Mouse (Mus musculus) forebrain, embryonic 16.5 days (tissue): Measurements from ENCODE around the gene Prep. TPM values are rescaled to one million over a fixed set of nuclear protein-coding genes. Genes with fewer than 3 reads are reported as not detected.

ENCODE experiments used
- ATAC-seq: fragments of 200-750 bp; cut with Nextera tagmentation; 2 replicates; pipeline ENCODE4 v1.8.0; 2017; ENCODE audit warnings: mild to moderate bottlenecking, moderate library complexity
- H3K27ac ChIP-seq: fragments of 300-500 bp; sonication (generic); 2 replicates; pipeline ENCODE4 v1.5.1; 2014; ENCODE audit warnings: low read length, control low read depth
- H3K27me3 ChIP-seq: fragments of 300-500 bp; sonication (generic); replicated peaks from 2 replicates; pipeline ENCODE4 v1.6.1; 2014; ENCODE audit warnings: low read length; ENCODE audit not compliant: control insufficient read depth, insufficient read depth
- H3K36me3 ChIP-seq: fragments of 300-500 bp; sonication (generic); 2 replicates; pipeline ENCODE4 v1.6.1; 2014; ENCODE audit not compliant: control insufficient read depth, insufficient read depth
- H3K4me1 ChIP-seq: fragments of 300-500 bp; sonication (generic); replicated peaks from 2 replicates; pipeline ENCODE4 v1.6.1; 2014; ENCODE audit warnings: low read length; ENCODE audit not compliant: control insufficient read depth, insufficient read depth
- H3K4me2 ChIP-seq: fragments of 300-500 bp; sonication (generic); 2 replicates; pipeline ENCODE4 v1.6.1; 2014; ENCODE audit warnings: mild to moderate bottlenecking, low read length, control low read depth
- H3K4me3 ChIP-seq: fragments of 300-500 bp; sonication (generic); replicated peaks from 2 replicates; pipeline ENCODE4 v1.5.1; 2014; ENCODE audit warnings: mild to moderate bottlenecking, low read length, control low read depth
- H3K9ac ChIP-seq: fragments of 300-500 bp; sonication (generic); replicated peaks from 2 replicates; pipeline ENCODE4 v1.6.1; 2014; ENCODE audit warnings: low read depth, low read length, control low read depth
- H3K9me3 ChIP-seq: fragments of 300-500 bp; sonication (generic); 2 replicates; pipeline ENCODE4 v1.6.1; 2016; ENCODE audit warnings: low read length; ENCODE audit not compliant: control insufficient read depth
- WGBS: fragments of 180-500 bp; shearing (Covaris S2); extraction: QIAGEN DNeasy Blood & Tissue Kit; methylation state at CpG from one replicate; pipeline ENCODE4 v1.1.7; 2014; 5-methylcytosine and 5-hydroxymethylcytosine counted together
- polyA plus RNA-seq: library from polyadenylated mRNA; unstranded; fragments of >200 nt; fragmentation: Nextera tagmentation; extraction: Ambion mirVana; gene quantifications from 2 replicates; pipeline ENCODE4 v1.2.1, GENCODE M21; 2015

Gene Prep
- polyA plus RNA-seq, 1 experiment from 2014 or later: 20.3 TPM

DNA sequence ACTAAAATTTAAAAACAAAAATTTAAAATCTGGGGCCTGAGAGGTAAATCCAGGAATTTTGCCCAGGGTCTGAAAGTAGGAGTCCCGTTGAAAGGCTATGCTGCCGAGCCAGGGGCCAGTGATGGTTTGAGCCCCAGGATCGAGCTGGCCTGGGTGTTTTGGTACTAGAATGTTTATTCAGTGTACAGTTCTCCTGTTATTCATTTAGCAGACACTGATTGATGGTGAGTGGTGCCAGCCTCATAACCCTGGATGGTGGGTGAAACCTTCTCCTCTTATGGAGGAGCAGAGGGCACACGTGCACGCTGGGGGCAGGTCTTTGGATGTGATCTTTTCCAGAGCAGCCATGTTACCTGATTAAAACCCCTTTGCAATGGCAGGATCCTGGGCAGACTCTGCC lies 75.4 kb downstream of the Prep start:
- peaks cover 5% of the 10 kb centered on the region; the same call in 1 of the 2 replicates for H3K4me1 ChIP-seq
- no peaks in the 10 kb centered on the region for H3K27me3 ChIP-seq
- WGBS: 88% methylated on average over 5 of the region's 5 CpGs
- H3K36me3 ChIP-seq: no peaks in the 10 kb centered on the region
- no peak overlapping the region for H3K4me3 ChIP-seq
- no peak overlapping the region for H3K27ac ChIP-seq
- no peak overlapping the region for H3K4me2 ChIP-seq
- no peak for ATAC-seq
- H3K9ac ChIP-seq: no peak overlapping the region
- H3K9me3 ChIP-seq: no peaks in the 10 kb centered on the region

DNA sequence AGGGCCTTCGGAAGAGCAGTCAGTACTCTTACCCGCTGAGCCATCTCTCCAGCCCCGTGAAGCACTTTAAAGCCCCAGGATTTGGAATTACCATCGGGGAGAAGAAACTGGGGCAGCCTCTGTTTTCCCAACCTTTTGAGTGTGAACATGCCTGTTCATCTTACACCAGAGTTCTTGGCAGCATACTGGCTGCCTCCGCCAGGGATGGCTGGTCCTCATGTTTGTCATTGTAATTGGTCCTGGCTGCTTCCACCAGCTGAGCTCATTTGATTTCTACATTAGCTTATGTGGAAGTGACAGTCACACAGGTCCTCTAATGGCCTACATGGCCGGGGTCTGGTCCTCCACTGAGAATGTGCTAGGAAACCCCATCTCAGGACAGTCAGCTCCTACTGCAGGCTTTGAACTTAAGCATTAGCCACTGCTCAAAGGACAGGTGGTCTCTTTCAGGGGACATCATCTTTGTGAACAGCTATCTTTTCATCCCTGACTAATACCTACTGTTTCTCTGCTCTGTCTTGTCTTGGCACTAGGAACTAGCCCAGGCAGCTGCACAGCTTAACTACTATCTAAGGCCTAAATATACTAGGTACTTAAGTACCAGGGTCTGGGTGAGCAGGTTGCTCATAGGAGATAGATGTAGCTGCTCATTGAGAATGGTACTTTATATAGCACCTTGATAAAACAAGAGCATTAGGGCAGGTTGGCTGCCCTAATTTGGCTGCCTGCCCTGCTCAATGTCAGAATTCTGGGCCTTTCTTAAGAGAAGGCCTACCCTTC lies 77.2 kb downstream of the Prep start:
- Histone ChIP-seq H3K9me3 (no peaks in the 10 kb centered on the region), H3K4me3 (no peak overlapping the region), H3K9ac (no peak overlapping the region), H3K36me3 (no peaks in the 10 kb centered on the region), H3K4me1 (0 out of 2 replicates have a peak, but pooled peaks cover 4% of the 10 kb centered on the region), H3K4me2 (no peak overlapping the region), H3K27me3 (no peaks in the 10 kb centered on the region), H3K27ac (no peak overlapping the region)
- 78% methylated on average over 6 of the region's 6 CpGs for WGBS
- peak; percentile 21; the same call in 1 of the 2 replicates for ATAC-seq

DNA sequence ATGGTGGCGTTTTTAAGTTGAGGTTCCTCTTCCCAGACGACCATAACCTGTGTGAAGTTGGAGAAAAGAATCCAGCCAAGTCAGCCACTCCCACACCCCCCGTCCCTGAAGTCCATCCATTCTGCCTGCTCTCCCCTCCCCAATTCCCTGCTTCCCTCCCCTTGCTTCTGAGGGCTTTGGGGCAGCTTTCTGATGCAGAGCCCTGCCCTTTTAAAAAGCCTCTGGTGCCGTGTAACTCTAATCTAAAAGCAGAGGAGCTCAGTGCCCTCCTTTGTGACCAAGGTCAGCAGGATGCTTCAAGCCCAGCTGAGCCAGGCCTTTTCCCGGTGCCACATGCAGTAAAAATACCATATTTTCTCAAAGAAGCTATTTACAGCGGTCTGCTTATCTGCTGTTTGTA lies 79.8 kb downstream of the Prep start:
- Histone ChIP-seq H3K27ac (no peak overlapping the region), H3K4me1 (0 out of 2 replicates have a peak, but pooled peaks cover 8% of the 10 kb centered on the region), H3K9ac (no peak overlapping the region), H3K4me3 (no peak overlapping the region), H3K9me3 (no peaks in the 10 kb centered on the region), H3K4me2 (no peak overlapping the region), H3K36me3 (no peaks in the 10 kb centered on the region), H3K27me3 (no peaks in the 10 kb centered on the region)
- no peak for ATAC-seq
- WGBS: 19% methylated on average over 6 of the region's 6 CpGs

DNA sequence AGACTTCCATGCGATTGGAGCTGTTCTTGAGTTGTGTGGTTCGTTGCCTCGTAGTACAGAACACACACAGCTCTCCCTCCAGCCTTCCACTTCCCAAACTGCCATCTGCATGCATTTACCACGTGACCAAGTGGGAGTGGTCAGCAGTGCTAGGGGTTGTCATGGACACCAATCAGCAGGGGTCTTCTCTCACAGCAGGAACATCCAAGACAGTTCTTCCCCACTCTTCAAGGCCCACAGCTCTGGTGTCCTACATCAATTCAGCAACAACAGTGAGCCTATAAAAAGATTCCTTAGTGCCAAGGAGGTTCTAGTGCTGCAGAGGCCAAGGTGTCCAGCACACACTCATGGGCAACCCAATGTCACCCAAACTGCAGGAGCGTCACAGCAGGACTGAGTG lies 84.1 kb downstream of the Prep start:
- no peak overlapping the region for H3K27ac ChIP-seq
- 0 out of 2 replicates have a peak, but pooled peaks cover 8% of the 10 kb centered on the region for H3K4me1 ChIP-seq
- WGBS: 61% methylated on average over 5 of the region's 5 CpGs
- H3K9ac ChIP-seq: no peak overlapping the region
- peaks cover 6% of the 10 kb centered on the region for H3K36me3 ChIP-seq
- H3K4me3 ChIP-seq: no peak overlapping the region
- no peak overlapping the region for H3K4me2 ChIP-seq
- H3K27me3 ChIP-seq: no peaks in the 10 kb centered on the region
- ATAC-seq: no peak
- H3K9me3 ChIP-seq: no peaks in the 10 kb centered on the region

DNA sequence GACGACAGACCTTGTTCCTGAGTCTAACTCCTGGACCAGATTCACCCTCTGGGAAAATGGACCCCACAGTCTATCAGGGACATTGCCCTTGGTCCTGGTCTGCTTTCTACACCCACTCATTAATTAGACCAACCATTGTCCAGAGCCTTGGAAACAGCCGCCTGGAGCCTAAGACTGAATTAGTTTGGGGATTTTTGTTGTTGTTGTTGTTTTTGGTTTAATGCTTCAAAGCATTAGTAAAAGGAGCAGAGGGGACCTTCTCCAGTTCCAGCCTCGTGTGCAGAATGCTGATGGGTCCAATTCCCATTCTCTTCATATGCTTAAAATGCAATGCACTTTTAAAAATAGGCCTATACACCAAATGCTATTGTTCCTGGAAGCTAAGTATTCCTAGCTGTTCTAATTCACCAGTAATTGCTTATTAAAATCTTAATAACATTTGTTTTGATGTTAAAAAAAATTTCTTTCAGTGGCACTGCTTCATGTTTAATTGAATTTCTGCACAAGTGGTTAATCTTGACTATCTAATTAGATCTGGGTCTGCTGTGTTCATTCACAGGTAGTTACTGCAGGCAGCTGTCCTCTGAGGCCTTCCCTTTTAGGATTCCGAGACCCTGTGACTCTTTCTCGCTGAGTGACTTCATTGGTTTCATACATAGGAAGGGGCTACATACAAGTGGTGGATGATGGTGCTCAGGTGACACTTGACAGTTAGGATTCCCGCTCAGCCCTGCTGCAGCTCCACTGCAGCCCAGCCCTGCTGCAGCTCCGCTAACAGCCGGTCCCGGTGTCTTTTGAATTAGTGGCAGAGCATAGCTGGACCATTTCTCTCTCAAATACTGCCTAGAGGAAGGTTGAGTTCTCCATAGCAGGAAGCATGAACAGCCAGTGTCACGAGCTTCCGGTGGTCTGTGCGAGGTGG lies 85.0 kb downstream of the Prep start:
- H3K4me2 ChIP-seq: no peak overlapping the region
- peaks cover 6% of the 10 kb centered on the region for H3K36me3 ChIP-seq
- no peak overlapping the region for H3K4me3 ChIP-seq
- H3K27me3 ChIP-seq: no peaks in the 10 kb centered on the region
- WGBS: 56% methylated on average over 12 of the region's 12 CpGs
- H3K4me1 ChIP-seq: 0 out of 2 replicates have a peak, but pooled peaks cover 4% of the 10 kb centered on the region
- ATAC-seq: peak; percentile 51; the same call in 1 of the 2 replicates
- H3K9ac ChIP-seq: no peak overlapping the region
- H3K9me3 ChIP-seq: no peaks in the 10 kb centered on the region
- H3K27ac ChIP-seq: no peak overlapping the region

DNA sequence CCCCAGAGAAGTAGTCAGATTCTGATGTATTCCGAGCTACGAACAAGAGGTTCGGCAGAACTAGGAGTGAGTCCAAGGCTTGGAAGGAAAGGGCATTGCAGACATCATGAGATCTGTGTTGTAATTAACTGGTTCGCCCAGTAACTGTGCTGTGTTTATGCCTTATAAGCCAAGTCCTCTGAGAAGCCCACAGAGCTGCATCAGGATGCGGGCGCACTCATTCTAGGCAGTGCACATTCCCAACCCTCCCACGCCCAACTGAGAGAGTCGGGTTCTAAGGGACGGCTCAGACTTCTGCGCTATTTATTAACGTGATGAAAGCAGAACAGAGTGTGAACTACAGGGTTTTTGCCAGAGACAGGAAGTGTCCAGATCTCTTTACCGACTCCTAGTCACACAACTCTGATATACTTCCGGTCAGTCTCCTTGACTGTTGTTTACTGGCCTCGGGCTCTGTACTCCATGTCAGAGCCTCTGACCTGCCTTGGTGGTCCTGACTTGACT lies 87.6 kb downstream of the Prep start:
- H3K27me3 ChIP-seq: no peaks in the 10 kb centered on the region
- H3K9me3 ChIP-seq: no peaks in the 10 kb centered on the region
- H3K4me2 ChIP-seq: no peak overlapping the region
- peaks cover 18% of the 10 kb centered on the region for H3K36me3 ChIP-seq
- ATAC-seq: no peak
- no peak overlapping the region for H3K27ac ChIP-seq
- no peak overlapping the region for H3K9ac ChIP-seq
- WGBS: 96% methylated on average over 14 of the region's 14 CpGs
- 0 out of 2 replicates have a peak, but pooled peaks cover 4% of the 10 kb centered on the region for H3K4me1 ChIP-seq
- no peak overlapping the region for H3K4me3 ChIP-seq

DNA sequence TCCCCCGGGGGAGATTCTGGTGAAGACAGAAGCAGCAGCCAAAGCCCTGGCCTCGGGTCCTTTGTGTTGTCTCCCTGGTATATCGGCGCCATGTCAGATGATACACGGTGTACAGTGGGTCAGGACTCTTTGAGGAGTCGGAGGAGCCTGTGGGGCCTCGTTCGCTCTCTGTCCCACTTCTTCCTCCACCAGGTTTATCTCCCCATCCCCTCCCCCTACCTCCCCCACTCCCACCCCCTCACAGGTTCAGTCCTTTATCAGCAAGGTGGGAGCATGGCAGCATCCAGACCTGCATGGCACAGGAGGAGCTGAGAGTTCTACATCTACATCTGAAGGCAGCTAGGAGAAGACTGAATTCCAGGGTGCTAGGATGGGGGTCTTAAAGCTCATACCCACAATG lies 98.8 kb downstream of the Prep start:
- ATAC-seq: no peak
- no peaks in the 10 kb centered on the region for H3K27me3 ChIP-seq
- H3K36me3 ChIP-seq: no peaks in the 10 kb centered on the region
- H3K4me1 ChIP-seq: no peaks in the 10 kb centered on the region
- WGBS: 92% methylated on average over 8 of the region's 8 CpGs
- no peak overlapping the region for H3K27ac ChIP-seq
- H3K4me2 ChIP-seq: no peak overlapping the region
- no peak overlapping the region for H3K4me3 ChIP-seq
- H3K9me3 ChIP-seq: no peaks in the 10 kb centered on the region
- H3K9ac ChIP-seq: no peak overlapping the region

DNA sequence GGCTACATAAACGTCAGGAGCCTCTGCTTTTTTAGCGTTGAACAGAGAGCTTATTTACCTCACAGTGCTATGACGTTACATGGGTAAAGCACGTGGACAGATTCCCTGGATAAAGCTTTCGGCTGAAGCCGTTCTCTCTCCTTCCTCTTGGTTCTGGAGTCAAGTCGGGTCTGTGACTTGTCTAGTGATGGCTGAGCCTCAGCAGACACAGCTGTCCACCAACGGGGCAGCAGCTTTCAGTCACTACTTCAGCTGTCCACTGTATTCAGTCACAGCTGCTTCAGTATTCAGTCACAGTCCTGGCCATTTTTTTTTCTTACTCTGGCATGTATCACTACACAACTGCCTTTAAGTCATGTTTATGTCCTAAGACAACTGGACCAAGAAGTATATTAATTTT lies 106.9 kb downstream of the Prep start:
- no peak overlapping the region for H3K4me2 ChIP-seq
- no peaks in the 10 kb centered on the region for H3K9me3 ChIP-seq
- no peaks in the 10 kb centered on the region for H3K27me3 ChIP-seq
- no peaks in the 10 kb centered on the region for H3K36me3 ChIP-seq
- 93% methylated on average over 8 of the region's 8 CpGs for WGBS
- H3K4me1 ChIP-seq: no peaks in the 10 kb centered on the region
- no peak overlapping the region for H3K9ac ChIP-seq
- H3K4me3 ChIP-seq: no peak overlapping the region
- no peak overlapping the region for H3K27ac ChIP-seq
- ATAC-seq: no peak

DNA sequence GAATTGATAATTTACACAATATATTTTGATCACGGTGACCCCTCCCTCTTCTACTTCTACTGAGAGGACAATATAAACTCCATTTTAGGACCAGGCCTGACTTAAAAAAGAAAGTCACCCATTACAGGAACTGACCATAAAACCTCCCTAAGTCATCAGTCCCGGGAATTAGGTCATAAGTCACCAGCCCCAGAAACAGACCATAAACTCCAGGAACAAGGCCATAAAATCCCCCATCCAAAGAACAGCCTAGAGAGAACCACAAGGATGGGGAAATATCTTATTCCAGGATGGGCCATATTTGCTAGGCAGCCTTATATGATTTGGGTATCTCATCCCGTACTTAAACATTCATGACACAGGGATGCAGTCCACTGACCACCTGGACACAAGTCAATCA lies 107.3 kb downstream of the Prep start:
- no peak overlapping the region for H3K4me3 ChIP-seq
- no peaks in the 10 kb centered on the region for H3K27me3 ChIP-seq
- H3K9me3 ChIP-seq: no peaks in the 10 kb centered on the region
- no peak overlapping the region for H3K9ac ChIP-seq
- ATAC-seq: no peak
- no peaks in the 10 kb centered on the region for H3K36me3 ChIP-seq
- H3K27ac ChIP-seq: no peak overlapping the region
- WGBS: 96% methylated on average over 3 of the region's 3 CpGs
- H3K4me1 ChIP-seq: no peaks in the 10 kb centered on the region
- H3K4me2 ChIP-seq: no peak overlapping the region
